Mouse (Mus musculus): ENCODE measurements at regions not wholly inside any gene's neighbourhood (a gene's known extent, or its start where the extent isn't known, plus 50 kb on each side); places are given as distances from the start of the nearest gene placed in this dataset.
A peak's percentile ranks its signal among the peaks of the same experiment; 100 is the strongest.

- Histone ChIP-seq H3K27ac (ENCODE audit: low read depth) (no peak overlapping the region), H3K27me3 (ENCODE audit: insufficient read depth, low read length) (no peaks in the 10 kb centered on the region), H3K36me3 (replicated peaks; ENCODE audit: insufficient read depth, low read length) (no peaks in the 10 kb centered on the region), H3K4me1 (ENCODE audit: insufficient read depth) (no peaks in the 10 kb centered on the region), H3K9me3 (ENCODE audit: low read length) (no peaks in the 10 kb centered on the region), H3K9ac (replicated peaks) (no peak overlapping the region), H3K4me2 (ENCODE audit: low read depth, low read length) (no peak overlapping the region), H3K4me3 (ENCODE audit: low read depth, low read length) (no peak overlapping the region)
- WGBS (ENCODE audit: insufficient replicate concordance): 81% methylated on average over 5 of the region's 5 CpGs
- DNase-seq (no peak), ATAC-seq (no peak)
- no peak for TF ChIP-seq EP300 (IDR thresholded peaks at IDR 0.05; ENCODE audit: low read depth)
- TF ChIP-seq CTCF (IDR thresholded peaks at IDR 0.05; ENCODE audit: low read depth): no peak
Measured at GRCm38 (mm10) chr10:44646615-44647014, 118.3 kb upstream of the Prdm1 start.

GRCm38 (mm10) chr10:44641616-44642015, 113.3 kb upstream of the Prdm1 start:
- Histone ChIP-seq H3K9me3 (ENCODE audit: low read length) (no peaks in the 10 kb centered on the region), H3K9ac (replicated peaks) (no peak overlapping the region), H3K4me1 (ENCODE audit: insufficient read depth) (peaks cover 4% of the 10 kb centered on the region; the same call in 1 of the 2 replicates), H3K27ac (ENCODE audit: low read depth) (no peak overlapping the region), H3K36me3 (replicated peaks; ENCODE audit: insufficient read depth, low read length) (no peaks in the 10 kb centered on the region), H3K4me3 (ENCODE audit: low read depth, low read length) (no peak overlapping the region), H3K4me2 (ENCODE audit: low read depth, low read length) (no peak overlapping the region), H3K27me3 (ENCODE audit: insufficient read depth, low read length) (no peaks in the 10 kb centered on the region)
- WGBS (ENCODE audit: insufficient replicate concordance): 65% methylated on average over 2 of the region's 2 CpGs
- DNase-seq (no peak), ATAC-seq (no peak)
- no peak for TF ChIP-seq EP300 (IDR thresholded peaks at IDR 0.05; ENCODE audit: low read depth)
- TF ChIP-seq CTCF (IDR thresholded peaks at IDR 0.05; ENCODE audit: low read depth): no peak

- no peak overlapping the region for H3K4me3 ChIP-seq (ENCODE audit: low read depth, low read length)
- peaks cover 5% of the 10 kb centered on the region for H3K4me1 ChIP-seq (ENCODE audit: insufficient read depth)
- H3K27ac ChIP-seq (ENCODE audit: low read depth): no peak overlapping the region
- H3K27me3 ChIP-seq (ENCODE audit: insufficient read depth, low read length): no peaks in the 10 kb centered on the region
- no peaks in the 10 kb centered on the region for H3K36me3 ChIP-seq (replicated peaks; ENCODE audit: insufficient read depth, low read length)
- H3K4me2 ChIP-seq (ENCODE audit: low read depth, low read length): no peak overlapping the region
- H3K9ac ChIP-seq (replicated peaks): no peak overlapping the region
- DNase-seq: no peak
- no peak for TF ChIP-seq CTCF (IDR thresholded peaks at IDR 0.05; ENCODE audit: low read depth)
- TF ChIP-seq EP300 (IDR thresholded peaks at IDR 0.05; ENCODE audit: low read depth): no peak
- WGBS (ENCODE audit: insufficient replicate concordance): 91% methylated on average over 8 of the region's 8 CpGs
- no peak for ATAC-seq
- H3K9me3 ChIP-seq (ENCODE audit: low read length): no peaks in the 10 kb centered on the region
Measured at GRCm38 (mm10) chr10:44640620-44641019, 112.3 kb upstream of the Prdm1 start.

- peaks cover 6% of the 10 kb centered on the region for H3K4me1 ChIP-seq (ENCODE audit: insufficient read depth)
- TF ChIP-seq CTCF (IDR thresholded peaks at IDR 0.05; ENCODE audit: low read depth): no peak
- no peak for TF ChIP-seq EP300 (IDR thresholded peaks at IDR 0.05; ENCODE audit: low read depth)
- no peaks in the 10 kb centered on the region for H3K27me3 ChIP-seq (ENCODE audit: insufficient read depth, low read length)
- DNase-seq (no peak), ATAC-seq (peak; percentile 27; the same call in 1 of the 2 replicates)
- no peak overlapping the region for H3K4me2 ChIP-seq (ENCODE audit: low read depth, low read length)
- H3K36me3 ChIP-seq (replicated peaks; ENCODE audit: insufficient read depth, low read length): no peaks in the 10 kb centered on the region
- H3K9me3 ChIP-seq (ENCODE audit: low read length): no peaks in the 10 kb centered on the region
- H3K9ac ChIP-seq (replicated peaks): no peak overlapping the region
- H3K4me3 ChIP-seq (ENCODE audit: low read depth, low read length): no peak overlapping the region
- H3K27ac ChIP-seq (ENCODE audit: low read depth): 0 out of 2 replicates have a peak overlapping the region, but pooled peaks have one; percentile 23
- WGBS (ENCODE audit: insufficient replicate concordance): 51% methylated on average over 2 of the region's 2 CpGs
Measured at GRCm38 (mm10) chr10:44638678-44639077, 110.4 kb upstream of the Prdm1 start.

GRCm38 (mm10) chr10:44636786-44637185, 108.5 kb upstream of the Prdm1 start:
- Histone ChIP-seq H3K4me2 (ENCODE audit: low read depth, low read length) (no peak overlapping the region), H3K9me3 (ENCODE audit: low read length) (no peaks in the 10 kb centered on the region), H3K4me1 (ENCODE audit: insufficient read depth) (peaks cover 11% of the 10 kb centered on the region), H3K36me3 (replicated peaks; ENCODE audit: insufficient read depth, low read length) (no peaks in the 10 kb centered on the region), H3K4me3 (ENCODE audit: low read depth, low read length) (no peak overlapping the region), H3K9ac (replicated peaks) (no peak overlapping the region), H3K27ac (ENCODE audit: low read depth) (peak overlapping the region; percentile 42), H3K27me3 (ENCODE audit: insufficient read depth, low read length) (no peaks in the 10 kb centered on the region)
- ATAC-seq (no peak), DNase-seq (no peak)
- 33% methylated on average over 3 of the region's 3 CpGs for WGBS (ENCODE audit: insufficient replicate concordance)
- TF ChIP-seq EP300 (IDR thresholded peaks at IDR 0.05; ENCODE audit: low read depth) (no peak), CTCF (IDR thresholded peaks at IDR 0.05; ENCODE audit: low read depth) (no peak)

- TF ChIP-seq CTCF (IDR thresholded peaks at IDR 0.05; ENCODE audit: low read depth) (no peak), EP300 (IDR thresholded peaks at IDR 0.05; ENCODE audit: low read depth) (no peak)
- ATAC-seq (no peak), DNase-seq (no peak)
- no peak overlapping the region for H3K9ac ChIP-seq (replicated peaks)
- no peaks in the 10 kb centered on the region for H3K9me3 ChIP-seq (ENCODE audit: low read length)
- peak overlapping the region; percentile 56; the same call in 1 of the 2 replicates for H3K27ac ChIP-seq (ENCODE audit: low read depth)
- no peaks in the 10 kb centered on the region for H3K36me3 ChIP-seq (replicated peaks; ENCODE audit: insufficient read depth, low read length)
- no peak overlapping the region for H3K4me3 ChIP-seq (ENCODE audit: low read depth, low read length)
- no peak overlapping the region for H3K4me2 ChIP-seq (ENCODE audit: low read depth, low read length)
- peaks cover 14% of the 10 kb centered on the region for H3K4me1 ChIP-seq (ENCODE audit: insufficient read depth)
- no peaks in the 10 kb centered on the region for H3K27me3 ChIP-seq (ENCODE audit: insufficient read depth, low read length)
Measured at GRCm38 (mm10) chr10:44636061-44636460, 107.8 kb upstream of the Prdm1 start.

GRCm38 (mm10) chr10:44631584-44631983, 103.3 kb upstream of the Prdm1 start:
- no peak for DNase-seq
- no peaks in the 10 kb centered on the region for H3K27me3 ChIP-seq (ENCODE audit: insufficient read depth, low read length)

More at GRCm38 (mm10) chr10:44631584-44631983, 103.3 kb upstream of the Prdm1 start:
- Histone ChIP-seq H3K9ac (replicated peaks) (no peak overlapping the region), H3K4me3 (ENCODE audit: low read depth, low read length) (no peak overlapping the region), H3K4me1 (ENCODE audit: insufficient read depth) (peaks cover 12% of the 10 kb centered on the region), H3K27ac (ENCODE audit: low read depth) (peak overlapping the region; percentile 36), H3K4me2 (ENCODE audit: low read depth, low read length) (peak overlapping the region; percentile 11; the same call in 1 of the 2 replicates), H3K9me3 (ENCODE audit: low read length) (no peaks in the 10 kb centered on the region), H3K36me3 (replicated peaks; ENCODE audit: insufficient read depth, low read length) (no peaks in the 10 kb centered on the region)
- peak; percentile 27; the same call in 1 of the 2 replicates for ATAC-seq
- TF ChIP-seq CTCF (IDR thresholded peaks at IDR 0.05; ENCODE audit: low read depth): no peak
- no peak for TF ChIP-seq EP300 (IDR thresholded peaks at IDR 0.05; ENCODE audit: low read depth)
- 36% methylated on average over 8 of the region's 8 CpGs for WGBS (ENCODE audit: insufficient replicate concordance)

All from liver, postnatal 0 days (tissue).